Mouse (Mus musculus): ENCODE data around the gene Itpk1.

- TF ChIP-seq CTCF (IDR thresholded peaks at IDR 0.05; ENCODE audit: low read depth, low read length) (no peak), EP300 (IDR thresholded peaks at IDR 0.05; ENCODE audit: insufficient read depth, low read depth, low read length) (no peak), POLR2A (IDR thresholded peaks at IDR 0.05; ENCODE audit: insufficient read depth, low read length) (no peak)
Measured at GRCm38 (mm10) chr12:102701691-102702207, 3.0 kb downstream of the Itpk1 start.
